Mouse (Mus musculus) embryonic facial prominence, embryonic 10.5 days (tissue): ENCODE data around the gene Chchd3. TPM values are rescaled to one million over a fixed set of nuclear protein-coding genes. Genes with fewer than 3 reads are reported as not detected.

Experiments used
- DNase-seq: peaks from one replicate; pipeline ENCODE4 v3.0.0-alpha.2; 2017; ENCODE audit warnings: low spot score
- H3K27ac ChIP-seq: fragments of 300-500 bp; sonication (generic); replicated peaks from 2 replicates; pipeline ENCODE4 v1.5.1; 2016; ENCODE audit warnings: mild to moderate bottlenecking
- H3K27me3 ChIP-seq: fragments of 300-500 bp; sonication (generic); replicated peaks from 2 replicates; pipeline ENCODE4 v1.6.1; 2016; ENCODE audit warnings: low read depth, mild to moderate bottlenecking; ENCODE audit not compliant: poor library complexity, severe bottlenecking
- H3K36me3 ChIP-seq: fragments of 300-500 bp; sonication (generic); replicated peaks from 2 replicates; pipeline ENCODE4 v1.6.1; 2016; ENCODE audit warnings: mild to moderate bottlenecking, moderate library complexity
- H3K4me1 ChIP-seq: fragments of 300-500 bp; sonication (generic); 2 replicates; pipeline ENCODE4 v1.6.1; 2016
- H3K4me3 ChIP-seq: fragments of 300-500 bp; sonication (generic); 2 replicates; pipeline ENCODE4 v1.5.1; 2016; ENCODE audit warnings: mild to moderate bottlenecking, moderate library complexity
- H3K9me3 ChIP-seq: fragments of 300-500 bp; sonication (generic); 2 replicates; pipeline ENCODE4 v1.6.1; 2016; ENCODE audit warnings: mild to moderate bottlenecking
- WGBS: fragments of 180-500 bp; shearing (Covaris S2); methylation state at CpG from one replicate; pipeline ENCODE4 v1.1.7; 2016; 5-methylcytosine and 5-hydroxymethylcytosine counted together
- polyA plus RNA-seq: library from polyadenylated mRNA; unstranded; fragments of >200 nt; fragmentation: Nextera tagmentation; extraction: Ambion mirVana; gene quantifications from 2 replicates; pipeline ENCODE4 v1.2.1, GENCODE M21; 2016

Chchd3 gene
- polyA plus RNA-seq, 1 experiment from 2014 or later, result 116 TPM

GRCm38 (mm10) chr6:32894100-32894499 lies 166.0 kb downstream of the Chchd3 start:
- Histone ChIP-seq H3K27ac (no peak overlapping the region), H3K9me3 (no peaks in the 10 kb centered on the region), H3K36me3 (no peaks in the 10 kb centered on the region), H3K4me1 (no peaks in the 10 kb centered on the region), H3K27me3 (no peaks in the 10 kb centered on the region), H3K4me3 (no peak overlapping the region)
- WGBS, result 81% methylated on average over 2 of the region's 2 CpGs
- DNase-seq, result no peak

- Histone ChIP-seq H3K27ac (no peak overlapping the region), H3K4me3 (no peak overlapping the region), H3K9me3 (no peaks in the 10 kb centered on the region), H3K36me3 (no peaks in the 10 kb centered on the region), H3K4me1 (no peaks in the 10 kb centered on the region), H3K27me3 (no peaks in the 10 kb centered on the region)
- no peak for DNase-seq
- 96% methylated on average over 4 of the region's 4 CpGs for WGBS
Observed at GRCm38 (mm10) chr6:32890726-32891125, 169.3 kb downstream of the Chchd3 start.

GRCm38 (mm10) chr6:32888894-32889529 lies 171.0 kb downstream of the Chchd3 start:
- WGBS, result 77% methylated on average over 4 of the region's 4 CpGs
- Histone ChIP-seq H3K9me3 (no peaks in the 10 kb centered on the region), H3K4me3 (no peak overlapping the region), H3K4me1 (no peaks in the 10 kb centered on the region), H3K27ac (no peak overlapping the region), H3K27me3 (no peaks in the 10 kb centered on the region), H3K36me3 (no peaks in the 10 kb centered on the region)
- no peak for DNase-seq

GRCm38 (mm10) chr6:32878586-32878985 lies 181.5 kb downstream of the Chchd3 start:
- no peaks in the 10 kb centered on the region for H3K9me3 ChIP-seq
- H3K36me3 ChIP-seq, result no peaks in the 10 kb centered on the region
- no peaks in the 10 kb centered on the region for H3K27me3 ChIP-seq
- H3K27ac ChIP-seq, result no peak overlapping the region
- 88% methylated on average over 5 of the region's 5 CpGs for WGBS
- H3K4me3 ChIP-seq, result no peak overlapping the region
- no peaks in the 10 kb centered on the region for H3K4me1 ChIP-seq
- no peak for DNase-seq

- H3K27ac ChIP-seq, result no peak overlapping the region
- no peak for DNase-seq
- 66% methylated on average over 3 of the region's 3 CpGs for WGBS
Observed at GRCm38 (mm10) chr6:32874176-32874575, 185.9 kb downstream of the Chchd3 start.

GRCm38 (mm10) chr6:32872805-32873204 lies 187.3 kb downstream of the Chchd3 start:
- no peak overlapping the region for H3K27ac ChIP-seq
- H3K9me3 ChIP-seq, result no peaks in the 10 kb centered on the region
- no peaks in the 10 kb centered on the region for H3K27me3 ChIP-seq
- H3K36me3 ChIP-seq, result peaks cover 6% of the 10 kb centered on the region
- H3K4me1 ChIP-seq, result no peaks in the 10 kb centered on the region
- WGBS, result 91% methylated on average over 2 of the region's 2 CpGs
- H3K4me3 ChIP-seq, result no peak overlapping the region
- DNase-seq, result no peak

More at GRCm38 (mm10) chr6:32874176-32874575, 185.9 kb downstream of the Chchd3 start:
- Histone ChIP-seq H3K4me3 (no peak overlapping the region), H3K9me3 (no peaks in the 10 kb centered on the region), H3K27me3 (no peaks in the 10 kb centered on the region), H3K36me3 (peaks cover 2% of the 10 kb centered on the region), H3K4me1 (no peaks in the 10 kb centered on the region)

- H3K27ac ChIP-seq, result no peak overlapping the region
- H3K4me1 ChIP-seq, result no peaks in the 10 kb centered on the region
- no peak for DNase-seq
- no peak overlapping the region for H3K4me3 ChIP-seq
- 93% methylated on average over 4 of the region's 4 CpGs for WGBS
- H3K27me3 ChIP-seq, result no peaks in the 10 kb centered on the region
- H3K9me3 ChIP-seq, result no peaks in the 10 kb centered on the region
- H3K36me3 ChIP-seq, result no peaks in the 10 kb centered on the region
Observed at GRCm38 (mm10) chr6:32850960-32851359, 209.1 kb downstream of the Chchd3 start.

DNA sequence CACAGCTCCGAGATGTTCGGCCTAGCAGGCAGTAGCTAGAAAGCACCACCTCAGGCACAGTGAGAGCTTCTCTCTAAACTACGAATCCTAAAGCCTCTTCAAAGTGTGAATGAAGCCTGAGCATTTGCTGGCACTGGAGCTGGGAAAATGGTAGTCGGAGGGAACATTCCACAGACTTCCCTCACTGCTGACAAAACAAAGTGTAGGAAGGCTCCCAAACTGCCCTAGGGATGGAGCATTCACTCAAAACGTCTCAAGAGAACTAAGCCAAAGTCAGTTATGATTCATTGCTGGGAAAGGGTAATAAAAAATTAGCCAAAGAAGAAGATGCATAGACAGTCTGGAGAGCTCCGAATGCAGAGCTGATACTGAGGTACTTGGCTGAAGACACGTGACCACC lies 211.1 kb downstream of the Chchd3 start:
- Histone ChIP-seq H3K36me3 (no peaks in the 10 kb centered on the region), H3K9me3 (no peaks in the 10 kb centered on the region), H3K4me3 (no peak overlapping the region), H3K27me3 (no peaks in the 10 kb centered on the region), H3K4me1 (no peaks in the 10 kb centered on the region), H3K27ac (no peak overlapping the region)
- 92% methylated on average over 7 of the region's 7 CpGs for WGBS
- DNase-seq, result no peak

DNA sequence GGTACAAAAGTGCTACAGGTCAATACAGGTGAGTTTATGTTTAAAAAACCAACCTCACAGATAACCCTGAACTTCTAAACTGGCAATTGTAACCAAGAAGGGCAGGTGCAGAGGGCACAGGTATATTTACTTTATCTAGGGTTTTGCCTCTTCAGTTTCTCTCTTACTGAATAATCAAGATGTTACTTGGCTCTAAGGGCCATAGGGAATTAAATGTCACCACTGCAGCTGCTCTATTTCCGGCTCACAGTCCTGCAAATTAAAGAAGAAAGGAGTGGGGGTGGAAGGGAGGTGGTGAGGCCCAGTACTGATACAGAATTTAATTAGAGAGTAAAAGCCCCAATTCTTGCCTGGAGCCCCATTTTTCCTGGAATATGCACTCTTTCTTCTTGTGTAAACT lies 214.6 kb downstream of the Chchd3 start:
- H3K9me3 ChIP-seq, result no peaks in the 10 kb centered on the region
- H3K27me3 ChIP-seq, result no peaks in the 10 kb centered on the region
- no peaks in the 10 kb centered on the region for H3K36me3 ChIP-seq
- WGBS, result 54% methylated on average over 1 of the region's 1 CpGs
- H3K27ac ChIP-seq, result no peak overlapping the region
- no peaks in the 10 kb centered on the region for H3K4me1 ChIP-seq
- no peak for DNase-seq
- no peak overlapping the region for H3K4me3 ChIP-seq

DNA sequence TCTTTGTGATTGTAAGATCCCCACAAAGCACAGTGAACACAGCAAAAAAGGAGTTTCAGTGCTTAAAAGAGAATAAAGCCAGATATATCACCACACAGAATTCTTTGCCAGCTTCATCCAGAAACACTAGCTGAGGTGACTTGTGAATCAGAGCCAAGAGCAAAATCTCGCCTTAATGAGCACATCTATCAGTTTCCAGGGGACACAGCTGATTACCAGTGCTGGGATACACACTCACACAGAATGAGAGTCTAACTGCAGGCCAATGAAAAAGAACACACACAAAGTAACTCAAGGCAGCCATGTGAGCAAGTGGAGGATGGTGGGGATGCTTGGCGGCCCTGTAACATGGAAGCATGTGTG lies 222.1 kb downstream of the Chchd3 start:
- Histone ChIP-seq H3K27ac (no peak overlapping the region), H3K36me3 (peaks cover 21% of the 10 kb centered on the region), H3K27me3 (no peaks in the 10 kb centered on the region), H3K4me1 (no peaks in the 10 kb centered on the region; the same call in 1 of the 2 replicates), H3K4me3 (no peak overlapping the region), H3K9me3 (peaks cover 4% of the 10 kb centered on the region; the same call in 1 of the 2 replicates)
- DNase-seq, result no peak
- WGBS, result 89% methylated on average over 2 of the region's 2 CpGs

GRCm38 (mm10) chr6:32837165-32837938 lies 222.7 kb downstream of the Chchd3 start:
- H3K4me3 ChIP-seq, result no peak overlapping the region
- 78% methylated on average over 7 of the region's 7 CpGs for WGBS
- H3K9me3 ChIP-seq, result peaks cover 4% of the 10 kb centered on the region; the same call in 1 of the 2 replicates
- no peak overlapping the region for H3K27ac ChIP-seq
- DNase-seq, result no peak
- H3K27me3 ChIP-seq, result no peaks in the 10 kb centered on the region
- peaks cover 25% of the 10 kb centered on the region for H3K36me3 ChIP-seq
- H3K4me1 ChIP-seq, result no peaks in the 10 kb centered on the region; the same call in 1 of the 2 replicates

GRCm38 (mm10) chr6:32823856-32824620 lies 236.0 kb downstream of the Chchd3 start:
- no peak overlapping the region for H3K4me3 ChIP-seq
- DNase-seq, result no peak
- H3K27me3 ChIP-seq, result no peaks in the 10 kb centered on the region
- whole genome bisulfite sequencing, result 91% methylated on average over 12 of the region's 12 CpGs
- H3K9me3 ChIP-seq, result no peaks in the 10 kb centered on the region
- H3K4me1 ChIP-seq, result 0 out of 2 replicates have a peak, but pooled peaks cover 8% of the 10 kb centered on the region
- H3K27ac ChIP-seq, result no peak overlapping the region
- H3K36me3 ChIP-seq, result 0 out of 2 replicates have a peak, but pooled peaks cover 4% of the 10 kb centered on the region
